Mouse (Mus musculus): ENCODE results near the gene Cdc20. TPM values are rescaled to one million over a fixed set of nuclear protein-coding genes. Genes with fewer than 3 reads are reported as not detected.

Gene Cdc20
- polyA plus RNA-seq (2015; fragmentation: Nextera tagmentation; extraction: Ambion mirVana), result 16.5 and 20.2 TPM in 2 replicates

DNA sequence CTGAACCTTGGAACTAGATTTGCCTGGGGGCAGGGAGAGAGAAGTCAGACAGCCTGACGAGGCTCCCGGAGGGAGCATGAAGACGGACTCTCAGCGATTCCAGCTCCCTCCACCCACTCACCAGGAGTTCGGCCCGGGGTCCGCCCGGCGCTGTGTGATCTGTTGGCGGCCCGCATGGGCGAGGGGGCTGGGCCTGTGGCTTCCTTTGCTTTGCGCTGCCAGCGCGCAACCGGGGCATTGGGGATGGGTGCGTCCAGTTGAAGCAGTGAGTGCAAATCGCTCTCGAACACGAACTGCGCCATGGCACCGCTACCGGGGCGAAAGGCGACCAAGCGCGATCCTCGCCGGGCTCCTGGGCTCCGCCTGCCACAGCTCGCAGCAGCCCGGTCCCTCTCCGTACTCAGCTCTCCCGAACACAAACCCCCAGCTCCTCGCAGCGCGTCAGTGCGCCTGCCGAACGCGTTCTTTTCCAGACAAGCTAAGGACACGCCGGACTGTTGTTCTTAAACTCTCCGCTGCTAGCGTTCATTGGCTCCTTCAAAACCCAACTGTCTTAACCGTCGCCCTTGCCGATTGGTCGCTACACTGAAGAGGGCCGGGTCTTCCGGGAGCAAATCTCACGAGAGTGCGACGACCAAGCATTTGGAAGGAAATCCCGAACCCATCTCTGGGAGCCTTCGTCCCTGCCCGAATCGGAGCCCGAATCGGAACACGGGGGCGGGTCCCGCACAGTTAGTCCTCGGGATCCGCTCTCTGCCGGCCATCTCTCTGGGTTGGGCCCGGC, at the start of gene Cdc20:
Cdc20 (minus strand) TSS at position 533 of the 784 bp plus-strand sequence.
- Histone ChIP-seq H3K27me3 (replicated peaks; ENCODE audit: insufficient read depth, low read length) (no peaks in the 10 kb centered on the region), H3K4me2 (replicated peaks; ENCODE audit: low read depth, low read length) (peak within 1 kb of the TSS; percentile 86), H3K9me3 (ENCODE audit: low read length) (no peaks in the 10 kb centered on the region), H3K36me3 (ENCODE audit: insufficient read depth, low read length) (0 out of 2 replicates have a peak, but pooled peaks cover 4% of the 10 kb centered on the region), H3K9ac (replicated peaks; ENCODE audit: low read depth) (peak within 1 kb of the TSS; percentile 43), H3K4me1 (ENCODE audit: insufficient read depth, low read depth, low read length) (peaks cover 10% of the 10 kb centered on the region), H3K4me3 (ENCODE audit: low read depth, low read length) (peak within 1 kb of the TSS; percentile 43), H3K27ac (ENCODE audit: low read length) (peak within 1 kb of the TSS; percentile 71)
- peak; percentile 98 for DNase-seq (ENCODE audit: low spot score)
- under 1% methylated on average over 67 of the region's 67 CpGs for WGBS
- peak; percentile 99 for ATAC-seq
- TF ChIP-seq EP300 (IDR thresholded peaks at IDR 0.05) (no peak), CTCF (IDR thresholded peaks at IDR 0.05) (peak; percentile 27)

DNA sequence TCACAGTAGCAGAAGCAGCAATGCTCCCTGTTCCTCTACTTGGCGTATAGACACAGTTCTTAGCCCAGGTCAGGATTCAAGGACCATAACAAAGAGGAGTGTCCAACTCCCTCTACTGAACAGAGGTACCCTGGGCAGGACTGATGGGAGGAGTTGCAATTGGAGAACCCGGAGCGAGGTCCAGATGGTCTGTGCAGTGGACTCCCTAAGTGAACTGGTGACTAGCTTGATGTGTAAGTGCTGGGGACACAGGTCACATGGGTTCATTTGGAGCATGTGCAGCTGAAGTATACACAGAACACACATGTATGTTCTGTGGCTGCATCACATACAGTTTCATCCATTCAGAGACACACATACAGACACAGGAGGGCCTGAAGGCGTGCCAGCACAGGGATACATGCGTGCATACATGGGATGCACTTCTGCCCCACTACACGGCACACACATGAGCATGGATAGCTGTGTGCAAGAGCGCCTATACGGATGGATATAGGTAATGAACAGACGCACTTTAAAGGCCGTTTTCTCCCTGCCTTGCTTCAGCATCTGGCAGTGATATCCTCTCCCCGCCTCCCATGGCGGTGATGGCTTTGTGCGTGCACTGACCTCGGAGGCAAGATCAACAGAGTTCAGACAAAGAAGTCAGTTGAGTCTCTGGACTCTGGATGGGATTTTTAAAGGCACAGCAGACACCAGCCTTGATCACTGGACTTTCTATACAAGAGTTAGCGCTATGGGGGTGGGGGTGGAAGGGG, 39.8 kb upstream of the Cdc20 start:
- H3K9ac ChIP-seq (replicated peaks; ENCODE audit: low read depth), result no peak overlapping the region
- 63% methylated on average over 15 of the region's 15 CpGs for WGBS

DNA sequence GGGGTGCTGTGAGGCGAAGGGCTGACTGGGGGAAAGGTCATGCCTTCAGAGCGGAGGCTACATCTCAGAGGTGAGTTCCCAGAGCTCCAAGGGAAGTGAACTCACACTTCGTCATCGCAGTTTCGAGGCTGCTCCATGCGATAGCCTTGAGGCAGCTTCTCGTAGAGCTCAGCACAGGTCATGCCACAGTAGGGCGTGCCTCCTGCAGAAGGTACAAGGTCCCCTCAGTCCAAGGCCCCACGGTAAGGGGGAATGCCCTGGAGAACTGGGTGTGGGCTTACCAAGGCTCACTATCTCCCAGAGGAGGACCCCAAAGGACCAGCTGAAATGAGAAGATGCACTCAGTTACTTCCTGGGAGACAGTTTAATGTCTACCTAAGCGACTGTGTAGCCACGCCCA, 35.5 kb upstream of the Cdc20 start:
- H3K27me3 ChIP-seq (replicated peaks; ENCODE audit: insufficient read depth, low read length), result no peaks in the 10 kb centered on the region
- H3K36me3 ChIP-seq (ENCODE audit: insufficient read depth, low read length), result no peaks in the 10 kb centered on the region
- TF ChIP-seq EP300 (IDR thresholded peaks at IDR 0.05), result no peak
- no peak for TF ChIP-seq CTCF (IDR thresholded peaks at IDR 0.05)
- H3K4me2 ChIP-seq (replicated peaks; ENCODE audit: low read depth, low read length), result no peak overlapping the region
- no peak overlapping the region for H3K4me3 ChIP-seq (ENCODE audit: low read depth, low read length)
- H3K9me3 ChIP-seq (ENCODE audit: low read length), result no peaks in the 10 kb centered on the region
- H3K27ac ChIP-seq (ENCODE audit: low read length), result no peak overlapping the region
- ATAC-seq, result no peak
- no peaks in the 10 kb centered on the region for H3K4me1 ChIP-seq (ENCODE audit: insufficient read depth, low read depth, low read length)
- H3K9ac ChIP-seq (replicated peaks; ENCODE audit: low read depth), result no peak overlapping the region
- 85% methylated on average over 11 of the region's 11 CpGs for WGBS
- DNase-seq (ENCODE audit: low spot score), result no peak

More for the DNA sequence above, 39.8 kb upstream of the Cdc20 start:
- DNase-seq (ENCODE audit: low spot score) (no peak), ATAC-seq (no peak)
- Histone ChIP-seq H3K4me3 (ENCODE audit: low read depth, low read length) (no peak overlapping the region), H3K27ac (ENCODE audit: low read length) (no peak overlapping the region), H3K4me1 (ENCODE audit: insufficient read depth, low read depth, low read length) (no peaks in the 10 kb centered on the region), H3K27me3 (replicated peaks; ENCODE audit: insufficient read depth, low read length) (no peaks in the 10 kb centered on the region), H3K36me3 (ENCODE audit: insufficient read depth, low read length) (no peaks in the 10 kb centered on the region), H3K9me3 (ENCODE audit: low read length) (no peaks in the 10 kb centered on the region), H3K4me2 (replicated peaks; ENCODE audit: low read depth, low read length) (no peak overlapping the region)
- TF ChIP-seq CTCF (IDR thresholded peaks at IDR 0.05), result no peak
- no peak for TF ChIP-seq EP300 (IDR thresholded peaks at IDR 0.05)

DNA sequence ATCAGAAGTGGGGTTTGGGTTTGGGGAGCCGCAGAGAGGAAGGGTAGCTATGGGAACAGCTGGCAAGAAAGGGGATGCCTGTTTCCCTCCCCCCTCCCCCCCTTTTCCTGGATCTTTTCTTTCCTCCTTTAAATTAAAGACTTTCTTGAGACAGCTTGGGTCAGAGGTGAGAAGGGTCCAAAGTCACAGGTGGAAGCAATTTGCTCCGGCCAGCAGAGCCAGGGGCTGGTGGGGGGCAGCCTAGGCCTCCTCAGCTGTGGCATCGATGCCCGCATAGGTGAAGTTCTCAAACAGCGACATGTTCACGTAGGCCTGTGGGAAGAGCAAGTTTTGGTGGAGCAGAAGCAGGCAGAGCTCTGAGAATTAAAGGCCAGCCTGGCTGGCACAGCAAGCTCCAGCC, 34.1 kb upstream of the Cdc20 start:
- TF ChIP-seq EP300 (IDR thresholded peaks at IDR 0.05) (no peak), CTCF (IDR thresholded peaks at IDR 0.05) (no peak)
- no peak overlapping the region for H3K4me3 ChIP-seq (ENCODE audit: low read depth, low read length)
- no peak overlapping the region for H3K27ac ChIP-seq (ENCODE audit: low read length)
- H3K4me2 ChIP-seq (replicated peaks; ENCODE audit: low read depth, low read length), result no peak overlapping the region
- H3K27me3 ChIP-seq (replicated peaks; ENCODE audit: insufficient read depth, low read length), result no peaks in the 10 kb centered on the region
- ATAC-seq (no peak), DNase-seq (ENCODE audit: low spot score) (no peak)
- 69% methylated on average over 6 of the region's 6 CpGs for WGBS
- H3K36me3 ChIP-seq (ENCODE audit: insufficient read depth, low read length), result no peaks in the 10 kb centered on the region
- H3K4me1 ChIP-seq (ENCODE audit: insufficient read depth, low read depth, low read length), result no peaks in the 10 kb centered on the region
- no peak overlapping the region for H3K9ac ChIP-seq (replicated peaks; ENCODE audit: low read depth)
- no peaks in the 10 kb centered on the region for H3K9me3 ChIP-seq (ENCODE audit: low read length)

DNA sequence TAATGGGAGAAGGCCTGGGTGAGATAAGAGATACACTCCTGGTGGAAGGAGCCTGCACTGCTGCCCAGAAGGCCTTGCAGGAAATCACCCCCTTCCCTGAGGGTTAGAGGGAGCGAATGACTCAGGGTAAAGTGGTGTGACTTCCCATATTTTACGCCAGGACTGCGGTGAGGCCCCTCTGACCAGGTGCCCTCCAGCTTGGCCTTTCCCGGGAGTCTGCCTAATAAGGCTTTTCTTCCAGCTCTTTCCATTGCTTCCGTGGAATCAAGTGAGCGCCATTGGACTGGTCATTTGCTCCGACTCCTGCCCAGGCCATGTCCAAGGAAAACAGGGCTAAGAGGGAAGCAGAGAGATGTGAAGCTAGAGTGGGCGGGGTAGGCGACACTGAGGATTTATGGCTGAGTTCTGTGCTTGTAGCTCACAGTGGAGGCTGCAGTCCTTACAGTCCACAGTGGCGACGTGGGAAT, 28.6 kb upstream of the Cdc20 start:
- Histone ChIP-seq H3K27me3 (replicated peaks; ENCODE audit: insufficient read depth, low read length) (no peaks in the 10 kb centered on the region), H3K4me3 (ENCODE audit: low read depth, low read length) (no peak overlapping the region), H3K36me3 (ENCODE audit: insufficient read depth, low read length) (no peaks in the 10 kb centered on the region), H3K4me1 (ENCODE audit: insufficient read depth, low read depth, low read length) (no peaks in the 10 kb centered on the region), H3K27ac (ENCODE audit: low read length) (no peak overlapping the region), H3K9ac (replicated peaks; ENCODE audit: low read depth) (no peak overlapping the region), H3K4me2 (replicated peaks; ENCODE audit: low read depth, low read length) (no peak overlapping the region), H3K9me3 (ENCODE audit: low read length) (no peaks in the 10 kb centered on the region)
- DNase-seq (ENCODE audit: low spot score) (peak; percentile 43), ATAC-seq (peak; percentile 57)
- WGBS, result 36% methylated on average over 10 of the region's 11 CpGs
- TF ChIP-seq CTCF (IDR thresholded peaks at IDR 0.05), result no peak
- no peak for TF ChIP-seq EP300 (IDR thresholded peaks at IDR 0.05)

DNA sequence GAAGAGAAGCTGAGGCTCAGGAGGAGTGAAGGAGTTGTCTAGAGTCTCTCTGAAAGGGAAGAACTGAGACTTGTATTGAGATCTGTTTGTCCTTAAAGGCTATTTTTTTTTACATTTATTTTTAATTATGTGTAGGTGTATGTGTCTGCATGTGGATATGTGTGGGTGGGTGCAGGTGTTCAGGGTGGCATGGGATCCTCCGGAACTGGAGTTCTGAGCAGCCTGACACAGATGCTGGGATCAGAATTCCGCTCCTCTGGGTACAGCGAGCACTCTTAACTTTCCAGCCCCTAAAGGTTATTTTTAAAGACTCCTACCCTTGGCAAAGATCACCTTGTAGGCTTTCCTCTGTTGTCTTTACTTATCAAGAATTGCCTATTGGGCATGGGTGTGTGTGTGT, 27.8 kb upstream of the Cdc20 start:
- TF ChIP-seq CTCF (IDR thresholded peaks at IDR 0.05) (no peak), EP300 (IDR thresholded peaks at IDR 0.05) (no peak)
- WGBS, result 74% methylated on average over 3 of the region's 3 CpGs
- H3K9ac ChIP-seq (replicated peaks; ENCODE audit: low read depth), result no peak overlapping the region
- H3K9me3 ChIP-seq (ENCODE audit: low read length), result no peaks in the 10 kb centered on the region
- H3K4me1 ChIP-seq (ENCODE audit: insufficient read depth, low read depth, low read length), result no peaks in the 10 kb centered on the region
- H3K27ac ChIP-seq (ENCODE audit: low read length), result no peak overlapping the region
- H3K36me3 ChIP-seq (ENCODE audit: insufficient read depth, low read length), result no peaks in the 10 kb centered on the region
- DNase-seq (ENCODE audit: low spot score) (no peak), ATAC-seq (no peak)
- H3K4me3 ChIP-seq (ENCODE audit: low read depth, low read length), result no peak overlapping the region
- no peak overlapping the region for H3K4me2 ChIP-seq (replicated peaks; ENCODE audit: low read depth, low read length)
- no peaks in the 10 kb centered on the region for H3K27me3 ChIP-seq (replicated peaks; ENCODE audit: insufficient read depth, low read length)
